Mouse (Mus musculus) induced T-regulatory cell, adult 2 months (primary cell): Measurements from ENCODE around the gene Rbfox3.
"Not testable (repeated sequence)": the region's sequence is repeated elsewhere in the genome, so short reads cannot be mapped to it uniquely, and the experiment has no call there.

Experiments
- DNase-seq: peaks from one replicate; pipeline ENCODE4 v3.0.0-alpha.2; 2012; ENCODE audit warnings: low read depth

Rbfox3 gene

GRCm38 (mm10) chr11:118825280-118826094 is 85.9 kb downstream of the Rbfox3 start:
- DNase-seq = no peak

- no peak for DNase-seq
Observed at GRCm38 (mm10) chr11:118821353-118821752, 90.0 kb downstream of the Rbfox3 start.

GRCm38 (mm10) chr11:118818528-118818927 is 92.9 kb downstream of the Rbfox3 start:
- DNase-seq = no peak

- DNase-seq = no peak
Observed at GRCm38 (mm10) chr11:118815118-118815517, 96.3 kb downstream of the Rbfox3 start.

- DNase-seq = no peak
Observed at GRCm38 (mm10) chr11:118813942-118814341, 97.5 kb downstream of the Rbfox3 start.

GRCm38 (mm10) chr11:118811404-118811803 is 100.0 kb downstream of the Rbfox3 start:
- DNase-seq = no peak

GRCm38 (mm10) chr11:118807511-118807910 is 103.9 kb downstream of the Rbfox3 start:
- DNase-seq = no peak

DNA sequence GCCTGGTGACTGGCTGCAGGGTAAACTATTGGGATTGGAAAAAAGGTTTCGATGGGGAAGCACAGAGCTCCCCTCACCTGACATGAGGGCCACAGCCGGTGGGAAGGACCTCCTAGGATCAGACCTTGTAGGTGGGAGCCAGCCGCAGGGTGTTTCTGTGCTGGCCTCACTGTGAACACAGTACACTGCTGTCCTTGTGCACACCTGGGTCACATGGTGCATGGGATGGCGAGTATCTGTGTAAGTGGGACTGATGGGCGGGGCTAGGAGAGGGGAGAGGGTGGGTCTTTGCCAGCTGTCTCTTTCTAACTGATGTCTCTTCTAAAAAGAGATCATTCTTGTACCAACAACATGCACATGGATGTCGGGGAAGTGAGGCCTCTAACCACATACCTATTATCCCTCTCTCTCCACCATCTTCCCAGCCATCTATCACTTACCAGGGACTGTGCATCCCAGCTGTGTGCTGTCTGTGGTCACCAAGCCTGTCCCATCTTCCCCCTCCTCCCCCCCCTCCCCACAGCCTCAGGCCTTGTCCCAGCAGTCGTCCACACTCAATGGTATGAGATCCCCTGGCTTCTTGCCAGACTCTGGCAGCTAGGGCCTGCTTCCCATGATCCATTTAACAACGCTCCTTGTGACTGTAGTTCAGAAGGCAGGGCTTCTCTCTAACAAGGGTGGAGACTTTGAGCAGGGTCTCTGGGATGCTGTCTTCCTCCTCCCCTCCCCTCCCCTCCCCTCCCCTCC is 116.4 kb downstream of the Rbfox3 start:
- no peak for DNase-seq

DNA sequence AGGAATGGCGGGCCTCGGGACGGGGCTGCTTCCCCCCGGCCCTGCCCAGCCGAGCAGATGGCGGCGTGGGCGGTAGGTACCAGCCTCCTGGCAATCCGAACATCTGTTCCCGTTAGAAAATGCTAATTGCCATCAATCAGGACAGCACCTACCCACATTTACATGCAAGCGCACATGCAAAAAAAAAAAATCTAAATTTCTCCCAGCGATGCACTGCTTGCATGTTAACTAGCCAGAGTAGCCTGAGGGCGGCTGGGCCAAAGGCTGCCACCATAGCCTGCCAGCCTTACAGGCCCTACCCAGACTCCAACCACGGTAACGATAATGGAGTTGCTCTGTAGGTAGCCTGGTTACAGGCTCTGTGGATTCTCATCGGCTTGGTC is 117.8 kb downstream of the Rbfox3 start:
- DNase-seq = no peak

DNA sequence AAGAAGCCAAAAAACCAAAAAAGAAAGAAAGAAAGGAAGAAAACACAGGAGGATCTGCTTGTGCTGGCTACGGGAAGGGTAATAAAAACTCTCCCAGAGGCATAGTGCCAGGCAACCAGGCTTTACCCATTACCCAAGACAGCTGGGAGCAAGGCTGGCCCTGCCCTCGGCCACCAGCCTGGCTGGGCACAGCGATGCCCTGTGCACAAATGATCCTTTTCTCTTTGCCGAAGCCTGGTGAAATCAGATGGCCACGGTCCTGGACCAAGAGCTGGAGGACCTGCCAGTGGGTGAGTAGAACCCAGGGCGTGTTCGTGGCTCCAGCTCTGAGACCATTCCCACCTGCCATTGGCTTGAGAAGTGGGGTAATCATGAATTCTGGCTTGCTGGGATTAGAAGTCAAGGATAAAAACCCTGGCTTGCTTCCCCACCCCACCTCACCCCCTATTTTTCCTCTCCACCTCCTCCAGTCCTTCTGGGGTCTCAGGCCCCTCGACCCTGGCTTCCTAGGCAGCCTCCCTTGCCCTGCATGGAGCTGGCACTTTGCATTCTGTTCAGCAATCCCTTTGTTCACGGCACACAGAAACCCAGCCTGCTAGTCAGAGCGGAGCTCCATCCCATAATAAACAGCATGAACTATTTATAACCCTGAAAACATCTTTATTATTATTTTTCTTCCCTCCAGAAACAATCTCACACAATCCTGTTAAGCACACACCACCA is 118.3 kb downstream of the Rbfox3 start:
- no peak for DNase-seq

DNA sequence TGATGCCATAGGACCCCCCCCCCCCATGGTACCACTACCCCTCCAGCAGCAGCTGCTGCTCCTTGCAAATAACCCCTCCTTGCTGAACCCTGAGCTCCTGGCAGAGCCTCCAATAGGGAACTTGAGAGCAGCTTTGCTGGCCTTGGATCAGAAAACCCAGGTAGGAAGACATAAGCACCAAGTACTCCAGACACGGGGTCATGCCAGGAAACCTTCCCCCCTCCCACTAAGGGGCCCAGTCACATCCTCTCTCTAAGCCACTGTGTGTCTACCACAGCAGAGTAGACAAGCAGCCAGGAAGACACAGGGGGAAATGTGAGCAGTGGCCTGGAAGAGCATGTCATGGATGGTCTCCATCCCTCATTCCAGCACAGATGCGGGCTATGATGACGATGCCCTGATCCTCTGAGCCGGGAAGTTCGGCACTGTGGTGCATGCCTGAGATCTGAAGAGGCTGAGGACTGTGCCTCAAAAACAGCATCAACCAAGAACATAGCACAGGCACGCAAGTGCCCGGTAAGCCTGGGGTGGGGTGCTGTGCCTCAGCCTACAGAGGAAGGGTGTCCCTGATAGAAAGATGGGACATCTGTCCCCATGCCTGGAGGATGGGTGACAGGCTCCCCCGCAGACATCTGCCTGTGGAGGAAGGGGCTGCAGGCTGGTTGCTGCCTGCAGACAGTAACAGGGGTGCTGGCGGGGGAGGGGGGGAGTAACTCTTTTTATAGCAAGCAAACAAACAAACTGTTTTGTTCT is 119.1 kb downstream of the Rbfox3 start:
- DNase-seq = no peak

- DNase-seq = no peak
Observed at GRCm38 (mm10) chr11:118791391-118791790, 120.0 kb downstream of the Rbfox3 start.

- no peak for DNase-seq
Observed at GRCm38 (mm10) chr11:118788091-118788490, 123.3 kb downstream of the Rbfox3 start.

DNA sequence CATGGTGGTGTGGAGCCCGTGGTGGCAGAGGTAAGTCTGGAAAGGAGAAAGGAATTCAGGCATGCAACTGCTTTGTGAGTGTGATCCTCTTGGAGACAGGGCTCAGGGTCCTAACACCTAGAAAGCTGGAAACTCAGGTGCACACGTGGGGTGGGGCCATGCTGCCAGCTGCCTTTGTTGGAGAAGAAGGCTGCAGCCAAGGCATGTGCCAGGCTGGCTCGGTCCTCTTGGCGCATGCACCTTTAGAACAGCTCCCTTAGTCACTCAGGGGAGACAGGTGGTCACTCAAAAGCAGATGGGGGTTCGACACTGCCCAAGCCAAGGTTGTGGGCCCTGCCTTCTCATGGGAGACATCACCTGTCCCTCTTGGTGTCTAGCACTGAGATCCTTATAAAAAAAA is 128.7 kb downstream of the Rbfox3 start:
- no peak for DNase-seq

DNA sequence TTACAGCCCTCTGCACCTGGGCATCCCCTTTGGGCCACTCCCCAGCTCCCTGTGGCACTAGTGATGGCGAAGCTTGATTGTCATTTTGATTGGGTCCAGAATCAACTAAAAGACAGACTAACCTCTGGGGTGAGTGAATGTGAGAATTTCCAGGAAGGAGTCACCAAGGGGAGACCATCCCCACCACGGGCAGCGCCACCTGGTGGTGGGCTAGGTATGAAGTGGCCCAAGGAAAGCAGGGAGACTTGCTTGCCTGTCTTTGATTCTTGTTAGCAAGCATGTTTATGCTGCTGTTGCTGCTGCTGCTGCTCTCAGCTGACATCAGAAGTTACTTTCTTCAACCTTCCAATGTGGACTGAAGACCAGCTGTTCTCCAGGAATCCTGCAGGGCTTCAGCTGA is 135.6 kb downstream of the Rbfox3 start:
- DNase-seq = peak; percentile 48

- not testable (repeated sequence) for DNase-seq
Observed at GRCm38 (mm10) chr11:118774777-118775176, 136.6 kb downstream of the Rbfox3 start.

GRCm38 (mm10) chr11:118773076-118773583 is 138.3 kb downstream of the Rbfox3 start:
- no peak for DNase-seq

GRCm38 (mm10) chr11:118771358-118771757 is 140.0 kb downstream of the Rbfox3 start:
- no peak for DNase-seq

GRCm38 (mm10) chr11:118770789-118771188 is 140.6 kb downstream of the Rbfox3 start:
- no peak for DNase-seq

GRCm38 (mm10) chr11:118769542-118769941 is 141.9 kb downstream of the Rbfox3 start:
- DNase-seq = no peak

DNA sequence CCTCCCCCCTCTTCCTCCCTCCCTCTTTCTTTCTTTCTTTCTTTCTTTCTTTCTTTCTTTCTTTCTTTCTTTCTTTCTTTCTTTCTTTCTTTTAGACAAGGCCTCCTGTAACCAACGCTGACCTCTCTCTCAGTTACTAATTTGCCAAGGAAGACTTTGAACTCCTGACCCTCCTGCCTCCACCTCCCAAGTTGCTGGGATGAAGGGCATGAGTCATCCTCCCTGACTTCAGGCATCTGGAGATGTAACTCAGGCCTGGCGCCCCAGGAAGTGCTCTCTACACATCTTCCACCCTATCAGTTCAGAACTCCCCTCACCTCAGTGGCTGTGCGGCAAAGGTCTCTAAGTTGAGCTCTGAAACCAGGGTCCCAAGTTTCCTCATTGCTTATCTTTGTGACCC is 143.0 kb downstream of the Rbfox3 start:
- no peak for DNase-seq

DNA sequence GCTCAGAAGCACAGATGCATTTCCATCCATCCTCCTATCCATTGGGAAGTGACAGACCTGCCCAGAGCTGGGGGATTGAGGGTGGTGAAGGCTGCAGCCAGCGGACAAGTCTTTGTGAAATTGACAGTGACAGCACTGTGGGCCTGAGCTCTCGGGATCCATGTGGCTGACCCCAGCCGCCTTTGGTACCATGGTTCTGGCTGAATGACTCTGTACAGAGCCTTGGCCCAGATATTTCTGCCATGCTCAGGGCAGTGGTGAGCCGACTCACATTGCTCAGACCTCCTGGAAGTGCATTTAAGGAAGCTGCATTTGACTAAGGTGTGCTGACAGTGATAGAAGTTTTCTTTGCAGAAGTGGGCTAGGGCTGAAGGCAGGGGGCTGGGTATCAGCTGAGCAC is 144.0 kb downstream of the Rbfox3 start:
- DNase-seq = no peak
